Mouse (Mus musculus): ENCODE measurements around the gene Gm10203. TPM values are rescaled to one million over a fixed set of nuclear protein-coding genes. Genes with fewer than 3 reads are reported as not detected.

The Gm10203 gene
- polyA plus RNA-seq (2012; ENCODE audit: low replicate concordance), result not detected in 2 replicates

DNA sequence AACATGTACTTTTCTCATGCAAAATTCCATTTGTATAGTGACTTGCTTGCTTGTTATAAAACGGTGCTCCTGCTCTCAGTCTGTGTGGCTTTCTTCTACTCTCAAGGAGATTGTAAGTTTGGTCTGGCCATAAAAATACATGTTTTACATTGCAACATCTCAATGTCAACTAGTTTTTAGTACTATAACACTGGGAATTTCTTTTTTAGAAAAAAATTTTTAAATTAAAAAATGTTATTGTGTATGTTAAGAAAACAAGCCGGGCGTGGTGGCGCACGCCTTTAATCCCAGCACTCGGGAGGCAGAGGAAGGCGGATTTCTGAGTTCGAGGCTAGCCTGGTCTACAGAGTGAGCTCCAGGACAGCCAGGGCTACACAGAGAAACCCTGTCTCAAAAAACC lies at the start of gene Gm10203:
TSS of gene Gm10203 (plus strand) at position 301 of the 400 bp plus-strand sequence.

DNA sequence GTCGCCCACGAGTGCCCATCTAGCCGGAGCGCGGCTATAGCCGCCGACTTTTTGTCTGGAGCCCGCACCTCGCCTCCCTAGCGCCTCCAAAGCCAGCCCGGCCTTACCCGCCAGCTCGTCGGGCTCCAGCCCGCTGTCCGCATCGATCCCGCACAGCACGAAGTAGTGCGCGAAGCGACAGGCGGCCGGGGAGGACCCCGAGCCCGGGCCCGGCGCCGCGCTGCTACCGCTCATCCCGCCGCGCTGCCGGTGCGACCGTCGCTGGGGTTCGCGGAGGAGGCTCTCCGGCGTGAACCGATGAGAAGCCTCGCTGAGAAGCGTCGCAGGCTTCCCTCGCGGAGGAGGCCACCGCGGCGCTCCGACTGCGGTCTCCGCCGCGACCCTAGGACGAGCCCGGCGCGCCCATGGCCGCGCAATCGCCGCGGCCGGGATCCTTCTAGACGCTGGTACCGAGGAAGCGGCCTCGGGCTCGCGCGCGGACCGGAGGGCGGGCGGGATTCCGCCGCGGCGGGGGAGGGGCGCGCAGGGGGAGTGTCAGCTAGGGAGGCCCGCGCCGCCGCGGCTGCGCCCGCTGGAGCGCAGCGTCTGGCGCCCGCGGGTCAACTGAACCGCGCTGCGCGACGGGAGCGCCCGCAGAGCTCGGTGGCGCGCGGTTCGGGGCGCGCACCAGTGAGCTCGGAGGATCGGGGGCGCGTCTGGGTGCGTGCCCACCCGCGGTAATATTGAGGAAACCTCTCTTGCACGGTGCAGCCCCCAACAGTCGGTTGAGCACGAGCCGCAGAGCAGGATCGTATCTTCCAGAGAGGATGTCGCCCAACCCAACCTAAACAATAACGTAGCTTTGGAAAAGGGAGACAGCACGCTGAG lies 28.7 kb upstream of the Gm10203 start, which contains the start of gene Dennd5b:
TSS of gene Dennd5b (minus strand) at position 605 of the 867 bp plus-strand sequence.

GRCm38 (mm10) chr6:149139471-149139870 lies 9.5 kb downstream of the Gm10203 start, which contains the start of gene Etfbkmt:
TSS of gene Etfbkmt (plus strand) at chr6:149139849.

Other genes starting within 250 kb of the Gm10203 start
- gene Caprin2, start 233.9 kb upstream of the Gm10203 start, polyA plus RNA-seq (2012; ENCODE audit: low replicate concordance), result 3.6 and 3.8 TPM in 2 replicates
- 1.4 and 19.9 TPM in 2 replicates for gene Sinhcaf, start 183.7 kb upstream of the Gm10203 start, polyA plus RNA-seq (2012; ENCODE audit: low replicate concordance)
- 3.7 and 5.3 TPM in 2 replicates for gene Dennd5b, start 28.5 kb upstream of the Gm10203 start, polyA plus RNA-seq (2012; ENCODE audit: low replicate concordance)
- gene Etfbkmt, start 9.7 kb downstream of the Gm10203 start, polyA plus RNA-seq (2012; ENCODE audit: low replicate concordance), result 0.61 TPM in 1 of 2 replicates, not detected in the other
- 0.98 and 2.9 TPM in 2 replicates for gene Amn1, start 58.5 kb downstream of the Gm10203 start, polyA plus RNA-seq (2012; ENCODE audit: low replicate concordance)
- gene Resf1, start 179.2 kb downstream of the Gm10203 start, polyA plus RNA-seq (2012; ENCODE audit: low replicate concordance), result 8.6 and 21.6 TPM in 2 replicates

All from leukemia stem cell, adult 10-12 weeks (primary cell).